Mouse (Mus musculus) hindbrain, embryonic 15.5 days (tissue): ENCODE results near the gene Tmem242. TPM values are rescaled to one million over a fixed set of nuclear protein-coding genes. Genes with fewer than 3 reads are reported as not detected.
"Not testable (repeated sequence)": the region's sequence is repeated elsewhere in the genome, so short reads cannot be mapped to it uniquely, and the experiment has no call there.

ENCODE experiments used
- ATAC-seq: fragments of 200-750 bp; cut with Nextera tagmentation; 2 replicates; pipeline ENCODE4 v1.8.0; 2017; ENCODE audit warnings: low read depth, moderate number of reproducible peaks, moderate TSS enrichment; ENCODE audit not compliant: low FRiP score
- H3K27ac ChIP-seq: fragments of 300-500 bp; sonication (generic); replicated peaks from 2 replicates; pipeline ENCODE4 v1.5.1; 2015; ENCODE audit warnings: mild to moderate bottlenecking, inconsistent platforms
- H3K27me3 ChIP-seq: fragments of 300-500 bp; sonication (generic); 2 replicates; pipeline ENCODE4 v1.6.1; 2015; ENCODE audit warnings: control low read depth, inconsistent platforms
- H3K36me3 ChIP-seq: fragments of 300-500 bp; sonication (generic); 2 replicates; pipeline ENCODE4 v1.6.1; 2015; ENCODE audit warnings: control low read depth, inconsistent platforms
- H3K4me1 ChIP-seq: fragments of 300-500 bp; sonication (generic); replicated peaks from 2 replicates; pipeline ENCODE4 v1.6.1; 2015; ENCODE audit warnings: control low read depth, inconsistent platforms
- H3K4me2 ChIP-seq: fragments of 300-500 bp; sonication (generic); 2 replicates; pipeline ENCODE4 v1.6.1; 2015; ENCODE audit warnings: moderate library complexity, mild to moderate bottlenecking, inconsistent platforms
- H3K4me3 ChIP-seq: fragments of 300-500 bp; sonication (generic); 2 replicates; pipeline ENCODE4 v1.5.1; 2015; ENCODE audit warnings: mild to moderate bottlenecking, inconsistent platforms
- H3K9ac ChIP-seq: fragments of 300-500 bp; sonication (generic); 2 replicates; pipeline ENCODE4 v1.6.1; 2015; ENCODE audit warnings: inconsistent platforms
- H3K9me3 ChIP-seq: fragments of 300-500 bp; sonication (generic); 2 replicates; pipeline ENCODE4 v1.6.1; 2016; ENCODE audit warnings: control low read depth, inconsistent platforms
- WGBS: fragments of 180-500 bp; shearing (Covaris S2); methylation state at CpG from one replicate; pipeline ENCODE4 v1.1.7; 2015; 5-methylcytosine and 5-hydroxymethylcytosine counted together
- polyA plus RNA-seq: library from polyadenylated mRNA; unstranded; fragments of >200 nt; fragmentation: Nextera tagmentation; extraction: Ambion mirVana; gene quantifications from 2 replicates; pipeline ENCODE4 v1.2.1, GENCODE M21; 2015

Tmem242 gene
- polyA plus RNA-seq, 1 experiment from 2014 or later: 111 TPM

DNA sequence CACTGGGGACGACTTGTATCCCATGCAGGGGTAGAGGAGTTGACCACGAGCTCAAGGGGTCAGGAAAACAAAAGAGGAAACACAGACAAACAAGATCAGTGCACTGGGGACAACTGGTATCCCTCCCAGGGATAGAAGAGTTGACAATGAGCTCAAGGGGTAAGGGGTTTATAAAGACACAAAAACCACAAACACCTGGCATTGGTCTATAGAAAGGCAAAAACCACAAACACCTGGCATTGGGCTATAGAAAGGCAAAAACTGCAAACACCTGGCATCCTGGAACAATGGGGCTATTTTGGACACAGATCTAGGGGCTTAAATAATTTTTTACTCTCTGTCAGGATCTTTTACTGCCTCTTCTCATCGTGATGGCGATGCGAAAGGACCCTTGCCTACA is 2.3 kb upstream of the Tmem242 start:
- not testable (repeated sequence) for H3K9me3 ChIP-seq, H3K27me3 ChIP-seq, ATAC-seq, H3K4me2 ChIP-seq, H3K4me3 ChIP-seq, H3K27ac ChIP-seq, H3K9ac ChIP-seq, H3K36me3 ChIP-seq
- peaks cover 24% of the 10 kb centered on the region for H3K4me1 ChIP-seq
- WGBS: 82% methylated on average over 5 of the region's 5 CpGs

DNA sequence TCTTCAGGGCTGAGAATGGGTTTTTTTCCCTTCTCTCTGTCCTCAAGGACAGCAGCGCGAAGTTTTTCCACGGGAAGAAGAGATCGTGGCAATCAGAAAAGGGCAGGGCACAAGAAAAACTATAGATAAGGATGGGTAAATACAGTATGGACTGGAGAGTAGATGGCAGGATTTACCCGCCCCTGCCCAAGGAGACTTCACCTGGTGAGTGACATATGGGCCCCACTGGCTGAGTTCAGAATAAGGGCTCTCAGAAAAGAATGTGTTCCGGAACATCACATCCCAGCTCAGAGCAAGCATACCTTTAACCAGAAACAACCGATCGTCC is 264 bp downstream of the Tmem242 start:
- no peaks in the 10 kb centered on the region for H3K9me3 ChIP-seq
- no peak for ATAC-seq
- peak overlapping the region; percentile 80 for H3K9ac ChIP-seq
- H3K4me1 ChIP-seq: peaks cover 24% of the 10 kb centered on the region
- 0 out of 2 replicates have a peak, but pooled peaks cover 5% of the 10 kb centered on the region for H3K27me3 ChIP-seq
- WGBS: under 1% methylated on average over 8 of the region's 8 CpGs
- H3K36me3 ChIP-seq: no peaks in the 10 kb centered on the region
- H3K27ac ChIP-seq: peak overlapping the region; percentile 80
- peak overlapping the region; percentile 67 for H3K4me3 ChIP-seq
- H3K4me2 ChIP-seq: peak overlapping the region; percentile 68

DNA sequence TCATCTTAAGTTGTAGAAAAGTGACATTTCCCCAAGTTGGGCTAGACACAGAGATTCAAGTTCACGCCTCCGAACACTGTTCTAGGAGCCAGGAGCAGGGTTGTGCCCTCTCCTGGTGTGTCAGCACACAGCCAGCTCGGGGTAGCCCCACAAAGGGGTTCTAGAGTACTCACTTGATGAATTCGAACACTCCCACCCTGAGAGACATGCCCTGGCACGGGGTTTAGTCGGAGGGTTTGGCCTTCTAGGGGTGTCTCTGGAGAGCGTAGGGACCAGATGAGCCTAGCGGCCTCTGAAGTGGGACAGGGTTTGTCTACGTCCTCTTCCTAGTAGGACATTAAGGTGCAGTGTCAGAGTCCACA is 10.3 kb downstream of the Tmem242 start:
- ATAC-seq: no peak; the same call in 1 of the 2 replicates
- H3K4me1 ChIP-seq: 0 out of 2 replicates have a peak, but pooled peaks cover 2% of the 10 kb centered on the region
- H3K9ac ChIP-seq: no peak overlapping the region
- no peaks in the 10 kb centered on the region for H3K9me3 ChIP-seq
- no peak overlapping the region for H3K4me2 ChIP-seq
- H3K4me3 ChIP-seq: no peak overlapping the region
- H3K27ac ChIP-seq: peak overlapping the region; percentile 69; the same call in 1 of the 2 replicates
- WGBS: 70% methylated on average over 9 of the region's 9 CpGs
- peaks cover 8% of the 10 kb centered on the region; the same call in 1 of the 2 replicates for H3K36me3 ChIP-seq
- no peaks in the 10 kb centered on the region for H3K27me3 ChIP-seq

DNA sequence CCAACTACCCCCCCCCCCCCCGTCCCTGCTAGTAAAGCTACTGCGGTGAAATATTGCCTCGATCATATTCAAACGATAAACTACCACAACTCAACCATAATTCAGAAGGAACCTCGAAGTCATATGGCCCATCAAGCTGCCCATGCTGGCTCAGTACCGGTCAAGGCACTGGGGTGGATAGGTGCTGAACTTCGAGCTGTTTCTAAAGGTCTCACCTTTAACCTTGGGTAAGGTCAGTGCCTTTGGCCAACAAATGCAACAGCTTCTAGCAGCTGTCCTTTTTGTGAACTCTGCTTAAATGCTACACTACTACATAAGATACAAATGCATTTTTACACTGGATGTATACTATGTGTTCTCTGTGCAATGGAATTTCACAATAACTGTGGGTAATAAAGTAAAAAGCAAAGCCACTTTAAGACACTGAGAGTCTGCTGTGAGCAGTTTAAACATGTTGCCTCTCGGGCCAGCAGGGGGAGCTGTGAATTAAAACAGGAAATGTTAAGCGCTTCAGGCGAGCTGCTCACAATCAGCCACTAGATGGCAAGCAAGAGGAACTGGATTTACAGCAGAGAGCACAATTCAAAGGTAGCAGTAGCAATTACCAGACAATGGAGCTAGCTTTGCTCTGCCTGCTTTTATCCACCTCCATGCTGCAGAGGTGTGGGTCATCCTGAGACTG is 10.8 kb downstream of the Tmem242 start:
- Histone ChIP-seq H3K36me3 (peaks cover 8% of the 10 kb centered on the region; the same call in 1 of the 2 replicates), H3K9me3 (no peaks in the 10 kb centered on the region), H3K27me3 (no peaks in the 10 kb centered on the region), H3K27ac (peak overlapping the region; percentile 69; the same call in 1 of the 2 replicates), H3K4me1 (0 out of 2 replicates have a peak, but pooled peaks cover 2% of the 10 kb centered on the region), H3K4me3 (no peak overlapping the region), H3K9ac (no peak overlapping the region), H3K4me2 (no peak overlapping the region)
- ATAC-seq: peak; percentile 83
- 60% methylated on average over 10 of the region's 10 CpGs for WGBS

DNA sequence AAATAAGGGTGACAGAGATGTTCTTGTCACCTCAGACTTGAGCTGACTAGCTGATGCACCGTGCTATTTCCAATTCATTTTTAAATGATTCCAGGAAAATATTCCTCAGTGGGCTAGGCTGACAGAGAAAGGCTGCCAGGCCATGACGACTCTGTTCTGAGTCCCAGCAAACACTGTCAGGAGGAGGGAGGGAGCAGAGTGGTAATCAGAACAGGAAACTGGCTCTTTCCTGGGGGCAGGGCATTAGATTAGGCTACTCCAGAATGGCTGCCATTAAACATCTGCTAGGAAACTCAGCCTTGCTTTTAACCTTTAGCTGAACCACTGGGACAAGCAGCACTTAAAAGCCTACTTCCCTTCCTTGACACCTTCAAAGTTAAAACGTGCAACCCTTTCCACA is 14.9 kb downstream of the Tmem242 start:
- 60% methylated on average over 3 of the region's 3 CpGs for WGBS
- no peaks in the 10 kb centered on the region for H3K27me3 ChIP-seq
- 0 out of 2 replicates have a peak, but pooled peaks cover 2% of the 10 kb centered on the region for H3K4me1 ChIP-seq
- no peaks in the 10 kb centered on the region for H3K9me3 ChIP-seq
- no peak for ATAC-seq
- H3K4me2 ChIP-seq: no peak overlapping the region
- H3K27ac ChIP-seq: no peak overlapping the region
- H3K4me3 ChIP-seq: no peak overlapping the region
- H3K36me3 ChIP-seq: no peaks in the 10 kb centered on the region
- H3K9ac ChIP-seq: no peak overlapping the region

DNA sequence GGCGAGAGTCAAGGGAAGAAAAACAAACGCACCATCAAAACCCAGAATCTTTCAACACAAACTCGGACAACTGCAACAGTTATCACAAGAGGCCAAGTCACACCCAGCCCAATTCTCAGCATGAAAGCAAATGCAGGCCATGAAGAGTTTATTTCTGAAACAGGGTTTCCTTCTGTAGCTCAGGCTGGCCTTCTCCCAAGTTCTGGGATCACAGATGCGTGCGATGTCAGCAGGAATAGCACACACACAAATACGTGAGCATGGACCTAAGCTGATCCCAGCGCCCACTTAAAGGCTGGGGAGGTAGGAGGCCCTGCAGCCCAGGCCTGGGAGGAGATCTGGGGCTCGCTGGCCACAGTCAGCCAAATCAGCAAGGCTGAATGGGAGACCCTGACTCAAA is 15.9 kb downstream of the Tmem242 start:
- 87% methylated on average over 8 of the region's 8 CpGs for WGBS

DNA sequence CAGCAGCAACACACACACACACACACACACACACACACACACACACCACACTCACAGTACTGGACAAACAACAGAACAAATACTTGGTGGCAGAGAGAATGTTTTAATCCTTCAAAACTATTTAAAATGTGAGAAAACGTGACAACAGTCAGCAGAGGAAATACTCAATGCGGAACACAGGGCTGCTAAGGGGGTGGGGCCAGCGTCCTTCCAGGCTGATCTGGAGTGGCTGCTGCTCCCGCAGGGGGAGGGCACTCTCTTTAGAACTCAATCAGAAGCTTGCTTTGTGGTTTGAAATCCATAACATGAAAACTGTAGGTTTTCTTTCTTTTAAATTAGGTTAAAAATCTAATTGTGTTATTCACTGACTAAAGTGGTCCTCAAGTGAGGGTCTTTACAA is 18.2 kb downstream of the Tmem242 start:
- H3K4me2 ChIP-seq: no peak overlapping the region
- 56% methylated on average over 4 of the region's 4 CpGs for WGBS
- no peaks in the 10 kb centered on the region for H3K4me1 ChIP-seq
- no peaks in the 10 kb centered on the region for H3K9me3 ChIP-seq
- ATAC-seq: no peak
- no peak overlapping the region for H3K4me3 ChIP-seq
- no peak overlapping the region for H3K9ac ChIP-seq
- H3K27me3 ChIP-seq: no peaks in the 10 kb centered on the region
- H3K27ac ChIP-seq: no peak overlapping the region
- H3K36me3 ChIP-seq: peaks cover 12% of the 10 kb centered on the region

More for the DNA sequence above, 15.9 kb downstream of the Tmem242 start:
- Histone ChIP-seq H3K27ac (no peak overlapping the region), H3K27me3 (no peaks in the 10 kb centered on the region), H3K4me2 (no peak overlapping the region), H3K36me3 (no peaks in the 10 kb centered on the region), H3K4me1 (no peaks in the 10 kb centered on the region), H3K4me3 (no peak overlapping the region), H3K9ac (no peak overlapping the region), H3K9me3 (no peaks in the 10 kb centered on the region)
- ATAC-seq: no peak

DNA sequence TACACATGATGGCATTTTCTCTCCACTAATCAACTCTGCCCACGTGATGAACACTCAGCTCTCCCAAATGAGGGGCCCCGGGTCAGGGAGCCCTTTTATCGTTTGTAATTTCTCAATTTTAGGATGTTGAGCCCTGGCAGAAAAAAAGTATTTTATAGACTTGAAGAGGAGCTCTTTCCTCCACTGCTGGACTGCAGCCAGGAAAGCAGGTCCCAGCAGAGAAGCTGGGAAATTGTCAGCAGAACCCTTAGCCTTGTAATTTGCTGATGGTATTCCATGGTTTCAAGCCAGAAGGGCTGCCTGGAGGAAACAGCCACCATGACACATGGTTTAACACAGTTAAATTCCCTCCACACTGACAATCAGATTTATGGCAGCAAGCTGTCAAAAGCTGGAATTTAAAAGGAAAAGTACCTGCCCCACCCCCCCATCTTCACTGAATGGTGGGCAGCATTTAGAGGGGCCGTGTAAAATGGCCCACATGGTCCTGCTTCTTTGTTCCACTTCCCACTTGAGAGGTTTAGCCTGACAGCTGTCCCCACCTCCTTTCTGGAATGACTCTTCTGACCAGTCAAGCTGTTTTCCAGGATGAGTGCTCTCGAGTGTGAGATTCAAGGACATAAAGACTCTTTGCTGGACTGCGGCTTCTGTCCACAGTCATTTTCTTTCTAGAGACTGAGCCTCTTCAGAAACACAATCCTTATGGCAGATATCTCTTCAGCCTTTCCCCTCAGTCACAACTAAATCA is 20.1 kb downstream of the Tmem242 start:
- WGBS: 70% methylated on average over 6 of the region's 6 CpGs
- Histone ChIP-seq H3K36me3 (peaks cover 12% of the 10 kb centered on the region), H3K4me1 (no peaks in the 10 kb centered on the region), H3K4me3 (no peak overlapping the region), H3K9ac (no peak overlapping the region), H3K27ac (no peak overlapping the region), H3K27me3 (no peaks in the 10 kb centered on the region), H3K4me2 (no peak overlapping the region), H3K9me3 (no peaks in the 10 kb centered on the region)
- no peak for ATAC-seq

DNA sequence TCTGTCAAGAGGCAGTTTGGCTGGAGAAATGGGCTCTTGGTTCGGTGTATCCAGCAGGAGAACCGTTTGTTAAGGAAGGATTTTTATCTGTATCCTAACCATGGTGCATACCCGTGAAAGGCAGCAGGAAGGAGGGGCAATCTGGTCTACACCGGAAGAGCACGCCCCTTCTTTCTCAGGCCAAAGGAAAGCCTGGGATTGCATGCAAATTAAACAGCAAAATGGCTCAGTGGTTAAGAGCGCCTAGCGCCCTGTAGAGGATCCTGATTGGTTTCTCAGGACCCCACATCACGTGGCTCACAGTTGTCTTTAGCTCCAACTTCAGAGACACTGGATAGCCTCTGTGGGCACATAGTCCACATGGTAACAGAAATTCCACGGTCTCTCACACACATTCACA is 21.0 kb downstream of the Tmem242 start:
- ATAC-seq: no peak
- no peak overlapping the region for H3K9ac ChIP-seq
- peaks cover 12% of the 10 kb centered on the region for H3K36me3 ChIP-seq
- no peaks in the 10 kb centered on the region for H3K9me3 ChIP-seq
- no peak overlapping the region for H3K27ac ChIP-seq
- H3K4me3 ChIP-seq: no peak overlapping the region
- 85% methylated on average over 9 of the region's 9 CpGs for WGBS
- H3K4me1 ChIP-seq: no peaks in the 10 kb centered on the region
- no peaks in the 10 kb centered on the region for H3K27me3 ChIP-seq
- H3K4me2 ChIP-seq: no peak overlapping the region

DNA sequence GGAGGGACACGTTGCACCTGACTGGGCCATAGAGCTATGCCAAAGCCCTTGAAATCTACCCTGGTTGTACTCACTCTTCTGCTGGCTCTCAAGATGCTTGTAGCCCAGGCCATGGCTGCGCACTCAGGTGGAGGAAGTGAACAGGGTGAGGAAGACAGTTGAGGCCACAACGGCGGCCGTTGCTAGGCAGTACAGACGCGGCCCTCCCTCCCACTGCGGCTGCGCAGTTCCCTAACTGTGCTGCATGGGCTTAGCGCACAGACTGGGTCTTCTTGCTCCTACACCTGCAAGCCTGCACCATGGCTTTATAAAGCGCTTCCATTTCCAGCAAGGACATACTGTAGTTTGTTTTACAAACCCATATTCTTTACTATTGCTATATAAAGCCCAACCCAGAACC is 21.5 kb downstream of the Tmem242 start, which contains the start of gene Ldhal6b:
Gene Ldhal6b, minus strand, starts transcription at position 223 of the 400 bp plus-strand sequence.
- ATAC-seq: no peak
- Histone ChIP-seq H3K4me1 (no peaks in the 10 kb centered on the region), H3K27ac (no peak within 1 kb of the TSS), H3K4me3 (no peak within 1 kb of the TSS), H3K36me3 (peaks cover 12% of the 10 kb centered on the region), H3K27me3 (no peaks in the 10 kb centered on the region), H3K9ac (no peak within 1 kb of the TSS), H3K9me3 (no peaks in the 10 kb centered on the region), H3K4me2 (no peak within 1 kb of the TSS)
- WGBS: 97% methylated on average over 11 of the region's 11 CpGs

DNA sequence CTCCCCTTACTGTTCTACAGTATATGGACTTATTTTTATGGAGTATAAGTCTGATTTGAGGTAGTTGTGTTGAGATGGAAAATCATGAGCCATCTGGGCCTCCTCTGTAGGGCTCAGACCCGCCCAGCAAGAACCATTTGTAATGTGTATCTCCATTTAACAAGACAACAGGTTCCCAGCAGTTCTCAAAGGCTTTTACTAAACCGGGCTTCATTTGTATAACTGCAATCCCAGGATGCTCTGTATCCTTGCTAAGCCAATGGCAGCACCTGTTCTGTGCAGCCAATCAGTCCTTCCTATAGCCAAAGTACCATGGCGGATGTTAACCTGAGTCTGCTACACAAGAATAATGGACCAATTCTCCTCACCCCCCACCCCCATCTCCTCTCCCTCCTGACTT is 23.5 kb downstream of the Tmem242 start:
- H3K4me3 ChIP-seq: no peak overlapping the region
- no peak overlapping the region for H3K9ac ChIP-seq
- no peak overlapping the region for H3K4me2 ChIP-seq
- H3K36me3 ChIP-seq: peaks cover 12% of the 10 kb centered on the region
- no peaks in the 10 kb centered on the region for H3K9me3 ChIP-seq
- WGBS: 88% methylated on average over 3 of the region's 3 CpGs
- H3K27ac ChIP-seq: no peak overlapping the region
- no peaks in the 10 kb centered on the region for H3K4me1 ChIP-seq
- no peaks in the 10 kb centered on the region for H3K27me3 ChIP-seq
- ATAC-seq: no peak

DNA sequence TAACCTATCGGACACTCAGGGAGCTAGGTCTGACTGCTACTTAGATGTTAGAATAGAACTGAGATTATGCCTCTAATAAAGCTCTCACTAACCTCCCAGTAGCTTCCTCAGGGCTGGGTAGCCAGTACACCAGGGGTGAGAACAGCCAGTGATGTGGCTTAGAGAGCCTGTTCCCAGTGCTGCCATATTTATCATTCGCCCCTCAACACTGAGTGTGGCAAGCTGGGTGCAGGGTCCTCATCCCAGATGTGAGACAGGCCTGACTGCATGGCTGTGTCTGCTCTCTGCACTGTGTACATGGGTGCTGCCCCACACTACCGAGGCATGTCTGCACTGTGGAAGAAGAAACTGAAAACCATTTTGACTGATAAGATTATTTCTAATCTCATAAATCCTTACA is 26.0 kb downstream of the Tmem242 start:
- no peak overlapping the region for H3K4me2 ChIP-seq
- no peak overlapping the region for H3K27ac ChIP-seq
- no peak overlapping the region for H3K4me3 ChIP-seq
- no peaks in the 10 kb centered on the region for H3K4me1 ChIP-seq
- H3K36me3 ChIP-seq: peaks cover 15% of the 10 kb centered on the region
- no peak for ATAC-seq
- no peaks in the 10 kb centered on the region for H3K27me3 ChIP-seq
- no peak overlapping the region for H3K9ac ChIP-seq
- no peaks in the 10 kb centered on the region for H3K9me3 ChIP-seq
- whole genome bisulfite sequencing: 98% methylated on average over 3 of the region's 3 CpGs
